Mouse (Mus musculus) liver, embryonic 18 days (tissue): ENCODE results near the gene Gm3127. TPM values are rescaled to one million over a fixed set of nuclear protein-coding genes. Genes with fewer than 3 reads are reported as not detected.

Experiments used
- polyA plus RNA-seq: library from polyadenylated mRNA; depleted of rRNA; stranded (reverse); fragments of >200 nt; gene quantifications from 2 replicates; pipeline ENCODE4 v1.2.3, GENCODE M21; 2012; rRNA removed

Gene Gm3127
- polyA plus RNA-seq: not detected in 2 replicates

GRCm38 (mm10) chr14:4164730-4165129, at the start of gene Gm3127:
Gm3127 (plus strand) TSS chr14:4165030.

DNA sequence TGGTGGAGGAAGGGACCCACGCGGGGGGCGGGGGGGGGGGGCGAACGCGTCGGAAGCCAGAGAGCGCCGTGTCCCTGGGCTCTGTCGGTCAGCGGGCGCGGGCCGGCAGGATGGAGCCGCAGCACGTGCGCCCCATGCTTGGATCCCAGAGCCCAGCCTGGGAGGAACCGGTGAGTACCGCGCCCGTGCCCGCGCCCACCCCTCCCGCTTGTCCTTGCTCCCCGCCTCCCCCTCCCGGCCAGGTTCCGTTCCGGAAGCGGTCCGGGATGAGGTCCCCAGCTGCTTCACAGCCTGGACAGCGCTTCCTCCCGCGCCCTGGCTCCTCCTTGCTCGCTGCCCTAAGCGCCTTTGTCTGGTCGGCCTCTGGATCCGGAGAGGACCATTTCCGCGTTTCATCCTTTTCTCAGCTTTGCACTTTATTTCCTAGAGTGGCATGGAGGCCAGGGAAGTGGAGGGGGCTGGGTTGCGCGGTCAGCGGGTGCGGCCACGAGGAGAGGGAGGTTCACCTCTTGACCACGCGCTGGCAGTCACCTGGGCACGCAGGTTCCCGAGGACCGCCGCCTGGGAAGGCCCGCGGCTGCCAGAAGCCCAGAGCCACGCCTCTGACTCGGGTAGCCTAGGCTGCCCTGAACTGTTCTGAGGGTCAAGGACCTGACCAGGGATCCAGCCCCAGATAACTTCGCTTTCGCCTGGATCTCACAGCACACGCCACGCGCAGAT, 17.8 kb downstream of the Gm3127 start, which contains the start of gene Gm2974:
Gene Gm2974, plus strand, starts transcription at position 86 of the 720 bp plus-strand sequence.

Other genes with a start within 250 kb of the Gm3127 start
- gene Gm3029, start 233.3 kb upstream of the Gm3127 start, polyA plus RNA-seq: not detected in 2 replicates
- gene Gm3095, start 201.5 kb upstream of the Gm3127 start, polyA plus RNA-seq: not detected in 2 replicates
- not detected in 2 replicates for gene Gm3099, start 166.6 kb upstream of the Gm3127 start, polyA plus RNA-seq
- not detected in 2 replicates for gene Gm5796, start 141.1 kb upstream of the Gm3127 start, polyA plus RNA-seq
- gene Gm3115, start 80.9 kb upstream of the Gm3127 start, polyA plus RNA-seq: not detected in 2 replicates
- 0.01 TPM in 1 of 2 replicates, not detected in the other for gene Gm8108, start 54.5 kb upstream of the Gm3127 start, polyA plus RNA-seq
- gene Gm2974, start 17.5 kb downstream of the Gm3127 start, polyA plus RNA-seq: not detected in 2 replicates
- not detected in 2 replicates for gene Gm3138, start 84.6 kb downstream of the Gm3127 start, polyA plus RNA-seq
- gene Gm3149, start 152.3 kb downstream of the Gm3127 start, polyA plus RNA-seq: not detected in 2 replicates
- not detected in 2 replicates for gene 2610042L04Rik, start 169.7 kb downstream of the Gm3127 start, polyA plus RNA-seq
- not detected in 2 replicates for gene Gm3159, start 232.5 kb downstream of the Gm3127 start, polyA plus RNA-seq